Mouse (Mus musculus) MEL (cell line): ENCODE measurements at regions not wholly inside any gene's neighbourhood (a gene's known extent, or its start where the extent isn't known, plus 50 kb on each side); places are given as distances from the start of the nearest gene placed in this dataset.

Source experiments
- DNase-seq: peaks from one replicate; pipeline ENCODE4 v3.0.0; 2011; ENCODE audit warnings: low read depth, low spot score
- H3K27ac ChIP-seq: 2 replicates; pipeline ENCODE4 v1.5.1; 2012; ENCODE audit warnings: low read depth, mild to moderate bottlenecking, control low read depth, low read length, moderate library complexity; ENCODE audit not compliant: control insufficient read depth
- H3K27me3 ChIP-seq, 2 experiments: fragments of 150-350 bp in 1 of 2; sonication (generic) in 1 of 2; 2 replicates each; pipeline ENCODE4 v1.6.1; 2012; ENCODE audit warnings: low read length in 2 of 2, mild to moderate bottlenecking in 2 of 2, improper control_type of control experiment in 1 of 2, moderate library complexity in 1 of 2; ENCODE audit not compliant: insufficient read depth in 2 of 2, control insufficient read depth in 1 of 2
- H3K36me3 ChIP-seq, 2 experiments: 2 replicates each; pipeline ENCODE4 v1.6.1; 2012 to 2014; ENCODE audit warnings: low read length in 2 of 2, improper control_type of control experiment in 1 of 2, inconsistent platforms in 1 of 2, mild to moderate bottlenecking in 1 of 2; ENCODE audit not compliant: insufficient read depth in 2 of 2, control insufficient read depth in 1 of 2
- H3K4me1 ChIP-seq, 2 experiments: fragments of 150-350 bp in 1 of 2; sonication (generic) in 1 of 2; 2 replicates each; pipeline ENCODE4 v1.6.1; 2012; ENCODE audit warnings: low read length in 2 of 2, improper control_type of control experiment in 1 of 2, mild to moderate bottlenecking in 1 of 2; ENCODE audit not compliant: insufficient read depth in 2 of 2, control insufficient read depth in 1 of 2
- H3K4me3 ChIP-seq, 2 experiments: fragments of 150-350 bp in 1 of 2; sonication (generic) in 1 of 2; 2 replicates each; pipeline ENCODE4 v1.5.1; 2012; ENCODE audit warnings: low read depth in 2 of 2, low read length in 2 of 2, mild to moderate bottlenecking in 2 of 2, moderate library complexity in 2 of 2, control low read depth in 1 of 2, improper control_type of control experiment in 1 of 2; ENCODE audit not compliant: control insufficient read depth in 1 of 2, insufficient read depth in 1 of 2
- H3K79me2 ChIP-seq: 2 replicates; pipeline ENCODE4 v1.6.1; 2012; ENCODE audit warnings: mild to moderate bottlenecking, low read length, moderate library complexity; ENCODE audit not compliant: control insufficient read depth, poor library complexity, insufficient read depth
- H3K9ac ChIP-seq: 2 replicates; pipeline ENCODE4 v1.6.1; 2012; ENCODE audit warnings: low read depth, mild to moderate bottlenecking, control low read depth, low read length, moderate library complexity; ENCODE audit not compliant: control insufficient read depth, poor library complexity, severe bottlenecking
- H3K9me3 ChIP-seq: fragments of 150-350 bp; sonication (generic); replicated peaks from 2 replicates; pipeline ENCODE4 v1.6.1; 2012; ENCODE audit warnings: mild to moderate bottlenecking, low read length, improper control_type of control experiment, moderate library complexity; ENCODE audit not compliant: insufficient read depth
- BHLHE40 ChIP-seq: IDR thresholded peaks from 2 replicates; pipeline ENCODE4 v1.6.1; 2012; ENCODE audit warnings: low read depth, mild to moderate bottlenecking, inconsistent platforms, low read length, improper control_type of control experiment, borderline replicate concordance
- CHD1 ChIP-seq: IDR thresholded peaks from 2 replicates; pipeline ENCODE4 v1.6.1; 2012; ENCODE audit warnings: low read depth, mild to moderate bottlenecking, inconsistent platforms, low read length, improper control_type of control experiment
- CHD2 ChIP-seq: IDR thresholded peaks from 2 replicates; pipeline ENCODE4 v1.6.1; 2011; ENCODE audit warnings: low read length, improper control_type of control experiment
- CTCF ChIP-seq, 3 experiments: IDR thresholded peaks in 2 of 3; conservative IDR thresholded peaks in 1 of 3; 2 replicates each; pipeline ENCODE4 v1.5.1; 2011 to 2012; ENCODE audit warnings: low read length in 3 of 3, low read depth in 2 of 3, mild to moderate bottlenecking in 2 of 3, improper control_type of control experiment in 1 of 3, inconsistent platforms in 1 of 3, mixed read lengths in 1 of 3, moderate library complexity in 1 of 3; ENCODE audit not compliant: control insufficient read depth in 1 of 3, insufficient read depth in 1 of 3, poor library complexity in 1 of 3, severe bottlenecking in 1 of 3
- EP300 ChIP-seq, 2 experiments: IDR thresholded peaks; 2 replicates each; pipeline ENCODE4 v1.6.1; 2011; ENCODE audit warnings: improper control_type of control experiment in 2 of 2, low read length in 2 of 2, low read depth in 1 of 2, mild to moderate bottlenecking in 1 of 2
- ETS1 ChIP-seq: IDR thresholded peaks from 2 replicates; pipeline ENCODE4 v1.6.1; 2012; ENCODE audit warnings: low read depth, mild to moderate bottlenecking, inconsistent platforms, low read length, improper control_type of control experiment, moderate library complexity
- GABPA ChIP-seq: IDR thresholded peaks from 2 replicates; pipeline ENCODE4 v1.6.1; 2012; ENCODE audit warnings: low read depth, mild to moderate bottlenecking, inconsistent platforms, low read length, improper control_type of control experiment, moderate library complexity
- GATA1 ChIP-seq: IDR thresholded peaks from 2 replicates; pipeline ENCODE4 v1.6.1; 2011; ENCODE audit warnings: low read depth, low read length, improper control_type of control experiment
- HCFC1 ChIP-seq: IDR thresholded peaks from 2 replicates; pipeline ENCODE4 v1.6.1; 2012; ENCODE audit warnings: low read depth, mild to moderate bottlenecking, inconsistent platforms, low read length, improper control_type of control experiment, moderate library complexity
- JUND ChIP-seq: IDR thresholded peaks from 2 replicates; pipeline ENCODE4 v1.6.1; 2011; ENCODE audit warnings: low read depth, mild to moderate bottlenecking, improper control_type of control experiment, low read length
- MAFK ChIP-seq: IDR thresholded peaks from 2 replicates; pipeline ENCODE4 v1.6.1; 2011; ENCODE audit warnings: low read depth, mild to moderate bottlenecking, low read length, improper control_type of control experiment, borderline replicate concordance
- MAX ChIP-seq: IDR thresholded peaks from 2 replicates; pipeline ENCODE4 v1.6.1; 2011; ENCODE audit warnings: low read length, improper control_type of control experiment
- MAZ ChIP-seq: IDR thresholded peaks from 2 replicates; pipeline ENCODE4 v1.6.1; 2012; ENCODE audit warnings: low read depth, mild to moderate bottlenecking, inconsistent platforms, low read length, improper control_type of control experiment
- MEF2A ChIP-seq: IDR thresholded peaks from 2 replicates; pipeline ENCODE4 v1.6.1; 2014; ENCODE audit warnings: low read depth, mild to moderate bottlenecking, inconsistent platforms, low read length, improper control_type of control experiment; ENCODE audit not compliant: poor library complexity, insufficient replicate concordance, severe bottlenecking; ENCODE audit errors: extremely low read depth
- NELFE ChIP-seq: IDR thresholded peaks from 2 replicates; pipeline ENCODE4 v1.6.1; 2011; ENCODE audit warnings: low read depth, low read length, improper control_type of control experiment
- POLR2A ChIP-seq, 2 experiments: IDR thresholded peaks; 2 replicates each; pipeline ENCODE4 v1.6.1; 2011 to 2012; ENCODE audit warnings: low read length in 2 of 2, mild to moderate bottlenecking in 2 of 2, control low read depth in 1 of 2, improper control_type of control experiment in 1 of 2, low read depth in 1 of 2, moderate library complexity in 1 of 2; ENCODE audit not compliant: control insufficient read depth in 1 of 2, insufficient read depth in 1 of 2, poor library complexity in 1 of 2
- POLR2AphosphoS2 ChIP-seq: IDR thresholded peaks from 2 replicates; pipeline ENCODE4 v1.6.1; 2011; ENCODE audit warnings: low read length, improper control_type of control experiment
- POLR2AphosphoS5 ChIP-seq: IDR thresholded peaks from 2 replicates; pipeline ENCODE4 v1.6.1; 2012; ENCODE audit warnings: low read depth, borderline replicate concordance, mild to moderate bottlenecking, inconsistent platforms, low read length, moderate library complexity, mixed read lengths
- RAD21 ChIP-seq: IDR thresholded peaks from 2 replicates; pipeline ENCODE4 v1.6.1; 2011; ENCODE audit warnings: mild to moderate bottlenecking, low read depth, low read length, improper control_type of control experiment
- RCOR1 ChIP-seq: IDR thresholded peaks from 2 replicates; pipeline ENCODE4 v1.6.1; 2012; ENCODE audit warnings: low read depth, mild to moderate bottlenecking, inconsistent platforms, low read length, improper control_type of control experiment
- SIN3A ChIP-seq: IDR thresholded peaks from 2 replicates; pipeline ENCODE4 v1.6.1; 2012; ENCODE audit warnings: low read length, improper control_type of control experiment, inconsistent platforms
- SMC3 ChIP-seq: IDR thresholded peaks from 2 replicates; pipeline ENCODE4 v1.6.1; 2011; ENCODE audit warnings: low read depth, low read length, improper control_type of control experiment
- TAL1 ChIP-seq: IDR thresholded peaks from 2 replicates; pipeline ENCODE4 v1.6.1; 2012; ENCODE audit warnings: mild to moderate bottlenecking, inconsistent platforms, low read length, moderate library complexity, mixed read lengths
- TBP ChIP-seq: IDR thresholded peaks from 2 replicates; pipeline ENCODE4 v1.8.0; 2011; ENCODE audit warnings: low read depth, low read length, improper control_type of control experiment
- UBTF ChIP-seq: IDR thresholded peaks from 2 replicates; pipeline ENCODE4 v1.6.1; 2012; ENCODE audit warnings: low read depth, mild to moderate bottlenecking, inconsistent platforms, low read length, improper control_type of control experiment, moderate library complexity, borderline replicate concordance; ENCODE audit not compliant: insufficient read depth
- USF1 ChIP-seq: IDR thresholded peaks from 2 replicates; pipeline ENCODE4 v1.6.1; 2014; ENCODE audit warnings: low read depth, mild to moderate bottlenecking, inconsistent platforms, low read length, improper control_type of control experiment, moderate library complexity
- ZKSCAN1 ChIP-seq: IDR thresholded peaks from 2 replicates; pipeline ENCODE4 v1.6.1; 2012; ENCODE audit warnings: low read depth, mild to moderate bottlenecking, inconsistent platforms, low read length, improper control_type of control experiment, moderate library complexity
- ZMIZ1 ChIP-seq: IDR thresholded peaks from 2 replicates; pipeline ENCODE4 v1.6.1; 2012; ENCODE audit warnings: low read depth, mild to moderate bottlenecking, inconsistent platforms, low read length, improper control_type of control experiment, moderate library complexity
- ZNF384 ChIP-seq: IDR thresholded peaks from 2 replicates; pipeline ENCODE4 v1.6.1; 2012; ENCODE audit warnings: low read depth, mild to moderate bottlenecking, inconsistent platforms, low read length, improper control_type of control experiment

- TF ChIP-seq BHLHE40: no peak
- peak; percentile 67 for TF ChIP-seq GATA1
- 0 out of 2 replicates have a peak, but pooled peaks have one; percentile 47 for TF ChIP-seq RCOR1
- TF ChIP-seq CHD2: no peak; the same call in 1 of the 2 replicates
- no peak for TF ChIP-seq NELFE
- no peak for TF ChIP-seq CTCF (IDR thresholded peaks at IDR 0.05 in 2 of 3, conservative IDR thresholded peaks at IDR 0.05 in 1 of 3; ENCODE audit: control insufficient read depth in 1 of 3, insufficient read depth in 1 of 3, low read depth in 2 of 3, low read length in 3 of 3, poor library complexity in 1 of 3, severe bottlenecking in 1 of 3)
- TF ChIP-seq SIN3A: peak; percentile 53
- no peak; the same call in 1 of the 2 replicates for TF ChIP-seq RAD21
- TF ChIP-seq UBTF: no peak
- TF ChIP-seq MAZ: 0 out of 2 replicates have a peak, but pooled peaks have one; percentile 66
- no peak for TF ChIP-seq MAX
- TF ChIP-seq POLR2AphosphoS2: no peak
- TF ChIP-seq POLR2A (IDR thresholded peaks at IDR 0.05; ENCODE audit: control insufficient read depth in 1 of 2, insufficient read depth in 1 of 2, low read depth in 1 of 2, low read length in 2 of 2, poor library complexity in 1 of 2): no peak
- peak; percentile 13; the same call in 1 of the 2 replicates for TF ChIP-seq SMC3
- TF ChIP-seq ZMIZ1: no peak
- TF ChIP-seq ZNF384: no peak
- no peak for TF ChIP-seq ZKSCAN1
- TF ChIP-seq USF1: no peak
- no peak for TF ChIP-seq MAFK
- TF ChIP-seq, all 39 proteins: peak for 9
Measured at GRCm38 (mm10) chrX:11803239-11803638, 356.9 kb downstream of the Bcor start (continued).

- no peak overlapping the region for H3K27ac ChIP-seq
- peak overlapping the region; percentile 51 for H3K9ac ChIP-seq
- H3K27me3 ChIP-seq: no peaks in the 10 kb centered on the region; a peak in 2 of 4 replicates
- H3K4me1 ChIP-seq: peaks cover 0 to 19% of the 10 kb centered on the region in 2 experiments; a peak in 2 of 4 replicates
- no peaks in the 10 kb centered on the region; the same call in 1 of the 2 replicates for H3K79me2 ChIP-seq
- peak overlapping the region in 1 of 2 experiments; percentile 50; a peak in 3 of 4 replicates for H3K4me3 ChIP-seq
- TF ChIP-seq EP300 (IDR thresholded peaks at IDR 0.05; ENCODE audit: low read depth in 1 of 2, low read length in 2 of 2) (no peak), JUND (no peak), TAL1 (no peak), ZMIZ1 (no peak), GABPA (no peak), SIN3A (no peak), USF1 (no peak), RCOR1 (no peak), CHD1 (no peak), ETS1 (no peak), NELFE (no peak), HCFC1 (no peak), MAFK (no peak), MAX (no peak), TBP (no peak), MAZ (no peak), POLR2AphosphoS5 (no peak), MEF2A (no peak)
- H3K9me3 ChIP-seq: no peaks in the 10 kb centered on the region
- peak; percentile 44 for DNase-seq
- peaks cover 0 to 11% of the 10 kb centered on the region in 2 experiments; a peak in 2 of 4 replicates for H3K36me3 ChIP-seq
Measured at GRCm38 (mm10) chrX:11806896-11807252, 353.3 kb downstream of the Bcor start.
